Mouse (Mus musculus): ENCODE measurements around the gene Coro7.

DNA sequence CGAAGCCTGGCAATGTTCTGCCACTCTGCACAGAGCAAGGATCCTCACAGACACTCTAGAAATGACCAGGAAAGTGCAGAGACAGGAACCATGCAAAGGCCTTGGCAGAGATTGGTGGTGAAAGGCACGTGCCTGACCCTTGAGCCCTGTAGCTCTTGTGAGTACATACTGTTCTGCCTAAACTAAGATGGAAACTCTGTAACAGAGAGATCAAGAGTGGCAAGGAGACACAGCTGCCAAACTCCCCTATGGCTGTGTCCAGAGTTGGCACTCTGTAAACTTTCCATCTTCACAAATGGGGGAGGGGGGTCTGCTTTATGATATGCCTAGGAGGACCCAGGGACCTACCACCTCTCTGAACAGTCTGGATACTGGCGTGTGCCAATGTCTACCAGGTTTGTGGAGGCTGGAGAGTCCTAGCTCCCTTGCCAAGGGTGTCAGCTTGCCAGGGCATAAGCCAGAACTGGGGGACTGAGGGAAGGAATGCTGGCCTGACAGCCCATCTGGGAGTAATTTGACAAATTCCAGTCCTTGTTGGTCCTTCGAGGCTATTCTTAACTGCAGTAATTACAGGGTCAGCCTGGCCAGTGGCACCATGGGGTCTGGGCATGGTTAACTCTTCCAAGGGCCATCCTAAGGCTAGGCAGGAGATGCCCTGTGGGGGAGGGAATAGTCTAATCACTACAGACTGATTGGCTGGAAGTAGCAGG, 26.7 kb downstream of the Coro7 start:
- no peak for TF ChIP-seq POLR2A (IDR thresholded peaks at IDR 0.05; ENCODE audit: borderline replicate concordance, extremely low read depth, low read depth, low read length)
- TF ChIP-seq CTCF (IDR thresholded peaks at IDR 0.05; ENCODE audit: insufficient read depth, low read length) = no peak
